Mouse (Mus musculus): ENCODE data around the gene Trim46.

DNA sequence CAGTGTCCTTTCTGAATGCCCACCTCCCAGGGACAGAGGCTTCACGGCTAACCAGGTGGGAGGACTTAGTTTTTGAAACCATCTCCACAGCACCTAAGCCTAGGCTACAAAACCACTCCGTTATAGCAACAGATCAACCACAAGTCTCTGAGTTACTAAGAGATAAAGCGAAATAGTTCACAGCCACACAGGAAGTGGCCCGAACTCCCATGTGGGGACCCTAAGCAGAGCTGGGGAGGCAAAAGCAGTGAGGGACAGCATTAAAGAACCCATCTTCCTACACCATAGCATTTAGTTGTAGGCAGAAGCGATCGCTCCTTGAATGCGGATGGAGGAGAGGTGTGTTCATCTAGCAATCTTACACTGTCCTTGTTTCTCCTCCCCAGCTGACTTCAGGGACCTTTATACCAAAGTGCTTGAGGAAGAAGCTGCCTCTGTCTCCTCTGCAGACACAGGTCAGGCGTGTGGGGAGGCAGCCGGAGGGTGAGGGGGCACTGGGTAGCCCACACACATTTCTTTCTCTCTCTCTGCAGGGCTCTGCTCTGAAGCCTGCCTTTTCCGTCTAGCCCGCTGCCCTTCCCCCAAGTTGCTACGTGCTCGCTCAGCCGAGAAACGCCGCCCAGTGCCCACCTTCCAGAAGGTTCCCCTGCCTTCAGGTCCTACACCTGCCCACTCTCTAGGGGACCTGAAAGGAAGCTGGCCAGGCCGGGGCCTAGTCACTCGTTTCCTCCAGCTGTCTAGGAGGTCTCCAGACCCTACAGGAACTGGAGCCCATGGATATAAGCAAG lies 58.2 kb downstream of the Trim46 start:
- TF ChIP-seq CTCF (IDR thresholded peaks at IDR 0.05; ENCODE audit: extremely low read depth, insufficient read depth, low read length) (no peak), POLR2A (IDR thresholded peaks at IDR 0.05; ENCODE audit: extremely low read depth, insufficient read depth, low read length) (no peak)

Measured in cortical plate, adult 2 months (tissue).